Mouse (Mus musculus) megakaryocyte, embryonic 14.5 days (primary cell): Measurements from ENCODE around the gene Hk3.

Experiments
- FLI1 ChIP-seq: IDR thresholded peaks from 2 replicates; pipeline ENCODE4 v1.6.1; 2012; ENCODE audit warnings: low read length, inconsistent platforms, mixed read lengths
- GATA1 ChIP-seq: IDR thresholded peaks from 3 replicates; pipeline ENCODE4 v1.6.1; 2012; ENCODE audit warnings: mixed read lengths, low read length, inconsistent platforms, borderline replicate concordance

- no peak for TF ChIP-seq FLI1
- TF ChIP-seq GATA1: no peak
These were observed 20.8 kb downstream of the Hk3 start for GRCm38 (mm10) chr13:55000433-55000832.
